Mouse (Mus musculus) adrenal gland, adult 8-10 months (tissue): ENCODE results near the gene Pbx4. TPM values are rescaled to one million over a fixed set of nuclear protein-coding genes. Genes with fewer than 3 reads are reported as not detected.

Experiments used
- DNase-seq: peaks from one replicate; pipeline ENCODE4 v3.0.0; 2022
- total RNA-seq, 4 experiments: library from RNA; stranded (reverse); gene quantifications; 2 replicates each; pipeline ENCODE4 v1.2.4; 2022

The Pbx4 gene
- total RNA-seq, 4 experiments from 2014 or later, result 1.7 to 3.7 (median 2.7) TPM

DNA sequence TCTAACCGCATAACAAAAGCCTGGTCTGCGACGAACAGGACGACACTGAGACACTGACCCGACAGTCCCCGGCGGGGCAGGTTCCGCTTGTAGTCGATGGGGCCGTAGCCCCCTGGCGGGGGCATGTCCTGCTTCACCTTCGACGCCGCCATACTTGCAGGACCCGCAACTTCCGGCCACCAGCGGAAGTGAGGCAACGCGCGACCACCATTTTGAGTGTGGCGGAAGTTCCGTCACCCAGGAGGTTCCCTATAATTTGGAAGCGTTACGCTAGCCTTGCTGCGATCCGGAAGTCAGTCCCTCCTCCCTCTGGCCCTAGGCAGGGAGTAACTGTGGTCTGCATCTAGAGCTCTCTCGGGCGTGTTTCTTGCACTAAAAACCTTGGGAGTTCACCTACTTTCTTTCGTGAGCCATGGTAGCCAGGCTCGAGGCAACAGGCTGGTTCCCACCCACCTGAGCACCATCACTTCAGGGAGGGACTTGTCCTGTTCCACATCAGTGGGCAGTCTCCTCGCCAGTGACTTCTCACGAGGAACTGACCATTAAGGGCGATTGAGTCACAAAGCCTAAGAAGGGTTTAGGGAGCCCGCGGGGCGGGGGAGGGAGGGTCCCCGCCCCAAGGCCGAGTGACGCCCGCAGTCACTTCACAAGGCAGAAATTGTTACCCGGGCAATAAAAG lies 69.3 kb downstream of the Pbx4 start:
- DNase-seq, result peak; percentile 94

DNA sequence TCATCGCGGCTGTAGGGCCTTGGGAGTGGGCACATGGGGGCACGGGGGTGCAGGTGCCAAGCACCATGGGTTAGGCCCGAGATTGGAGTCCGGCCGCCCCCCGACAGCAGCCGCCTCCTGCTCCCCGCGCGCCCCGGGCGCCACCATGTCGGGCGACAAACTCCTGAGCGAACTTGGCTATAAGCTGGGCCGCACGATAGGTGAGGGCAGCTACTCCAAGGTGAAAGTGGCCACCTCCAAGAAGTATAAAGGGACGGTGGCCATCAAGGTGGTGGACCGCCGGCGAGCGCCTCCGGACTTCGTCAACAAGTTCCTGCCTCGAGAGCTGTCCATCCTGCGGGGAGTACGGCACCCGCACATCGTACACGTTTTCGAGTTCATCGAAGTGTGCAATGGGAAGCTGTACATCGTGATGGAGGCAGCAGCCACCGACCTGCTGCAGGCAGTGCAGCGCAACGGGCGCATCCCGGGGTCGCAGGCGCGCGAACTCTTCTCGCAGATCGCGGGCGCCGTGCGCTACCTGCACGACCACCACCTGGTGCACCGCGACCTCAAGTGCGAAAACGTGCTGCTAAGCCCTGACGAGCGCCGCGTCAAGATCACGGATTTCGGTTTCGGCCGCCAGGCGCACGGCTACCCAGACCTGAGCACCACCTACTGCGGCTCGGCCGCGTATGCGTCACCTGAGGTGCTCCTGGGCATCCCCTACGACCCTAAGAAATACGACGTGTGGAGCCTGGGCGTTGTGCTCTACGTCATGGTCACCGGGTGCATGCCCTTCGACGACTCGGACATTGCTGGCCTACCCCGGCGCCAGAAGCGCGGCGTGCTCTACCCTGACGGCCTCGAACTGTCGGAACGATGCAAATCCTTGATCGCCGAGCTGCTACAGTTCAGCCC lies 70.1 kb downstream of the Pbx4 start, which contains the start of the genes Tssk6, Ndufa13 and Yjefn3:
TSS of gene Tssk6 (plus strand) at position 22 of the 900 bp plus-strand sequence.
TSS of gene Ndufa13 (minus strand) at position 396 of the 900 bp plus-strand sequence.
TSS of gene Yjefn3 (minus strand) at position 550 of the 900 bp plus-strand sequence.
- DNase-seq, result peak; percentile 45

DNA sequence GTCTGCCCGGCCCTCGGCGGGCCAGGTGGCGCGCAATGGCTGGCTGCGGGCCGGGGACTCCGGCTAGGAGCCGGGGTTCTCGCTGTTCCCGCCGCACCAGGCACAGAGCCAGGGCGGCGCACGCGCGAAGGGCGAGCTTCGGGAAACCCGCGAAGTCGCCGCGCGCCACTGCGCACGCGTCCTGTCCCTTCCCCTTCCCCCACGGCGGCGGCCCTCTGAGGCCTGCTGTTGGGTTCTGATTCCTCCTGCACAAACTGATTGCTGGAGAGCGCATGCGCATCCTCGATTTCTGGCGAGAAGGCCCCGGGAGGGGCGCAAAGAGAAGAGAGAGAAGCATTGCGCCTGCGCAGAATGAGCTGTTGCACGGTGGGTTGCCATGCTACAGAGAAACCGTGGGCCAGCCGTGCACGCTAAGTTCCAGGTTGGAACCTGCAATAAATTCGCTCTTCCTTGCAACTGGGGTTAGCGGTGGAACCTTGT lies 70.8 kb downstream of the Pbx4 start:
- DNase-seq, result peak; percentile 99

DNA sequence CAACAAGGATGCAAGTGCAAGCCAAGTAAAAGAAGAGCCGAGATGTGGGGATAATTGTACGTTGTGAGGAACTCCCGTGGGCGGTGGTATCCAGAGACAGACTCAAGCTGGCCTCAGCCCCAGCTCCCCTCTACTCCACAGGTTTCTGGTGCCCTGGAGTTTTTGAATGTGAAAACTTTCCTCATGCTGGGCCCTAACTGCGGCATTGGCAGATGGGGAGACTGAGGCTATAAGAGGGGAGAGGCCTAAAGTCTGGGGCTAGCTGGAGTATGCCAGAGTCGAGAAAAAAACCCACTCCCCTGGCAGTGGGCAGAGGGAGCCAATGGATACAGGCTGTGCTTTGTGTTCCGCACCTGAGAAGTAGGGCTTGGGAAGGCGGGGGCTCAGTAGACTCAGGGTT lies 71.8 kb downstream of the Pbx4 start:
- DNase-seq, result no peak

DNA sequence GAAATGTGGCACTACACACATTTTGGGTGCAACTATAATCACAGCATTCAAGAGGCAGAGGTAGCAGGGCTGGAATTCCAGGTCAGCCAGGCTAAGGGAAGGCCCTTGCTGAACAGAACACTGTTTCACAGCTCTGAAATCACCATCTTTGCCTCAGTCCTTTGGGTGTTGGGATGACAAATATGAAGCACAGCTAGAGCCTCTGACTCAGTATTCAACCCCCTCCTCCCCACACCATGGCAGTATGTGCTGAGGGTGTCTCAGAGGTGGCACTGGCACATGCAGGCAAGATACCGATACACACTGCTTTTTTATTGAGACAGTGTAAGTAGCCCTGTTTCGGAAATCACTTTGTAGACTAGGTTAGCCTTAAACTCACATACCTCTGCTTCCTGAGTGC lies 74.0 kb downstream of the Pbx4 start:
- DNase-seq, result no peak

DNA sequence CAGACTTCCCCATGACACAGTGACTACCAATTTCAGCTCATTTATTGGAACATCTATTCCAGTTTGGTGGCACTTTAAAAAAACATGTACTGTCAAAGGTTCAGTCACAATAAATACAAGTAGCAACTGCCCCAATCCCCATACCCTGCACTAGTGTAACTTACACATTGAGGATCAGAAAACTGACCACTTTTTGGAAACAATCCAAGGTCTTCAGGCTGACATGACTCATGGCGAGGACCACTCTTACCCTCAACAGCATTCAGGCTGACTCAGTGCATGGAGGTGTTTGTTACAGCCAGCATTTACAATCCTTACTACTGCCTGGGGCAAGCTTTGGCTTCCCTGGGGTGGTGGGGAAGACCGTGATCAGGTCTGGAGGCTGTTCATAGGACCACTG lies 74.8 kb downstream of the Pbx4 start:
- DNase-seq, result no peak

DNA sequence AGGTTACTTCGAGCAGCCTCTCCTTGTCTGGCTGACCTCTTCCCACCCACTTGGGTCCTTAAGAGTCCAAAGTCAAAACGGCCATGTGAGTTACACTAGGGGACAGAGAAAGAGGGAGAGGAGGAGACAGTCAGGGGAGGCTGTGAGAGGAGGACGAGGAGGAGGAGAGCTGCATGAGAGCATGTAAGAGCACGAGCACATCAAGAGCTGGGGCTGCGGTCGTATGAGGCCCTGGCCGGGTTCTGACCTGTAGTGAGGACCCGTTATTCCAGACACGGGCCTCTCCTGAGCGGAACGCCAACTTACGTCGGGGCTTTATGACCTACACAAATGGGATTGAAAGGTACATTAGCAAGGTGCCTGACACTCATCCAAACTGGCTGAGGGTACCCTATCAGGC lies 79.6 kb downstream of the Pbx4 start:
- DNase-seq, result no peak

DNA sequence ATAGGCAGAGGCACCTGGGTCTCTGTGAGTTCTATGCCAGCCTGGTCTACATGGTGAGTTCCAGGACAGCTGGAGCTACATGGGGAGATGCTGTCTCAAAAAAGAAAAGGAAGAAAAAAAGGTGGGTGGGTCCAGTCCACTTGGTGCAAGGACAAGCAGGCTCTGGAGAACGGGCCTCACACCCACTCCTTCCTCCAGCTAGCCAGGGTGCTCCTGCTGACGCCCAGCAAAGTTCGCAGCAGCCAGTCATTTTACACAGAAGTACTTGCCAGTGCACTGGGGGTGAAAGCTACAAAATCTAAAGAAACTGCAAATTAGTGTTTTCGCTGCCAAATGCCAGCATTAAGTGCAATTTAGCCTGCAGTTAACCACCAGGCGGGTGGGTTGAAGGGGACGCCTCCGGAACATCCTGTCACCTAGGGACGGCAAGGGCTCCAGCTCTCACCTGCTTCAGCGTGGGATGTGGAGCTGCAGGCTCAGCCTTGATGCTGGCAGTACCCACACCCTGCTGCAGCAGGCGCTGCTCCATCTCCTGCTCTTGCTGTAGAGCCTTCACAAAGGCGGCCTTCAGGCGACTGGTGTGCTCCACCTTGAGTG lies 80.3 kb downstream of the Pbx4 start:
- DNase-seq, result no peak

DNA sequence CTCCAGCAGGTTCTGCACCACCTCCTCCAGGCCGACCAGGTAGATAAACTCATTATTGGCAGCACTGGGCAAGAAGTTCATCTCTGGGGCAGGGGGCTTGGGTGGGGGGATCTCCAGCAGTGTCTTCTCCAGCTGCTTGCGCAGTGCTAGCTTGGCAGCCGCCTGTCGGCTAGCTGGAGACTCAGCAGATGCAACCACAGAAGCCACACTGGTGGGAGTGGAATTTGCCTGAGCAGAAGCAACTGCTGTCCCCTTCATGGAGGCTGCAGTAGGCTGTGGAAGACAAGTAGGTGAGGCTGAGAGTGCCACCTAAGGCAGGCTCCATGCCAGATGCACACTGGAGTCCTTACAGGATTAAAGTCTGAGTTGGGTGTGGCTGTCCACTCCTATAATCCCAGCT lies 82.2 kb downstream of the Pbx4 start:
- DNase-seq, result no peak

DNA sequence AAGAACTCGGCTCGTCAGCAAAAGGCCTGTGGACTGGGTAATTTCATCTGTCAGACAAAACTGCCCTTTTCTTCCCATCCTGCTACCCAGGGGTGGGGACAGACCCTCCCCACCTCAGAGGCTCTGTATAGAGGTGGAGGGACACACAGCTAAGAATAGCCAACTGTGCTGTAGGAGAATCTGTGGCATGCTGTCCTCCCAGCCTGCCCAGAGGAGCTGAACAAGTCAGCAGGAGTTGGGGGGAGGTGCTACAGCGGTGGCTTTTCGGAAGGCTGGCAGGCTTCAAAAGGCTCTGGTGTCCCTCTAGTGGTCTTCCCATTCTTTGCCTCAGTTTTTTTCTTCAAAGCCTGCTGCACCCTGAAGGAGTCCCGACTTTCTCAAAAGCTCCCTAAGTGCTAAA lies 83.5 kb downstream of the Pbx4 start:
- no peak for DNase-seq

DNA sequence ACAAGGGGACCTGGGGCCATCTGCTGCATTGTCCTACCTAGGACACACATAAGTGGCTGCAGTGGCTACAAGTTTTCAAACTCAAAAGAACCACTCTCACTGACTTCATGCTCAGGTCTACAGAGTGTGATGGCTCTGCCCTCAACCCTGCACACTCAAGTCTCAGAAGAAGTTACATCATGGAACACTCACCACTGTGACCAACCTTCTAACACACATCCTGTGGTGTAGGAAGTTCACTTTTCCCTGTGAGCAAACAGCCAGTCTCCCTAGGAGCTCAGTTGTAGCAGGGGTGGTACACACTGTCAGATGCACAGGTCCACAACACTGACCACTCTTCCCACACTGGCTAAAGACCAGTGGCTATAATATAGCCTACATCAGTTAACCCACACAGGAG lies 86.2 kb downstream of the Pbx4 start:
- DNase-seq, result no peak

DNA sequence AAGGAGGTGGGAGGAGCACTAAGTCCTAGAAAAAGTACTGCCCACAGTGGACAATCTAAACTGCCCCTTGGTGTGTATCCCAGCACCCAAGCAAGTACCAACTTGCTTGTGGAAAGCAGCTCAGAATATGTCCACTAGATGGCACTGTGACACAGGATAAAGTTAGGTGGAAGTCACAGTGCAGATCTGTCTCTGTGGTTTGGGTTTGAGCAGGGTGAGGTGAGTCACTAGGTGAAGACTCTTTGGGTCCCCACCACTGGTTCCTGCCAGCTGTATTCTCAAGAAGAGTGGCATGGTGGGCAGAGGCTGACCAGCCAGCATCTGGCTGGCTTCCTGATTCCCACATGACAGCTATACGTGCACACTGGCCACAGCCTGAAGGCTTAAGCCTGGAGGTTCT lies 86.7 kb downstream of the Pbx4 start:
- DNase-seq, result peak; percentile 76

DNA sequence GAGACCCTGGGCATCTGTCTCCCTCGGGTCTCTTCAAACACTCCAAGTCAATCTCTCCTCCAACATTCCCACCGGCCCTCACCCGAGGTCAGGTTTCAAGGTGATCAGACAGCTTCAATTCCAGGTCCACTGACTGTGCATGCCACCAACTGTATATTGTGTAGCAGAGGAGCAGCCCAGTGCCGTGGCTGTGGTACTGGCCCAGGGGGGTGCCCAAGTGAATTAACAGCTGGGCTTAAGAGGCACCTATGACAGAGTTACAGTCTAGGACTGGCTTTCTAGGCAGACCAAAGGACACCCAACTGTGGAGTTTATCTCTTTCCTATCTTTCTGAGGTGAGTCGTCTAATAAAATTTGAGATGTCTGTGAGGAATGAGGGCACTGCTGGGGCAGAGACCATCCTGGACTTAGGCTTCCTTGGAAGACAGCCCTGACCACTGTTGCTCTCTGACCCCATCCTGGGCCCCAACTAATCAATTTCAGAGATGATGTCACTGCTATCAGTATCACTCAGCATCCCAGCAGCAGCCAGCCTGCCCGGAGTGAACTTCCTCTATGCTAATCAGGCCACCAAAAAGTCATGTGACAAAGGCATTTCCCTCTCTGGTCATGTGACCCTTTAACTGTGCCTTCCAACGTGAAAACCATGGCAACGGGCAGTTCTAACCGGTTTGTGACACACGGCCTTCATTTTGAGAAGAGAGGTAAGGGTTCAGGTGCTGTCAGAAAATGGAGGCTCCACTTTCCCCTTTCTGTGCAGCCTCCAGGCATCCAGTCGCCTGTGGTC lies 87.8 kb downstream of the Pbx4 start:
- DNase-seq, result peak; percentile 56

DNA sequence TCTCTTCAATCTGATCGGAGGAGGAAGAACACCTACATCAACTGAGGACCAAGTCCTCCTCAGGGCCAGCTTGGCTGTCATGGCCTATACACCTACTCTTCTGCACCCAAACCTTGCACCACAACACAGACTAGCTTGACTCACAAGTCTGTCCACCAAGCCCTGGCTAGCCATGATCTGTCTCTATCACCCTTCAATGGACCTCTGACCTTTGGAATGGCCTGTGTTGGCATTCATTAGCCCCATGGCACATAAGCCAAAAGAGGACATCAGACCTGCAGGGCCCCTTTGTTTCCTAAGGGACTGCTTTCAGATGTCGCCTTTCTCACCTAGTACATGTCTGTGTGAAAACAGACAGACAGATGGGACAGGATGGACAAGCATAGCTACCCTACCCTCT lies 88.8 kb downstream of the Pbx4 start:
- no peak for DNase-seq

Other genes starting within 250 kb of the Pbx4 start
- 10 to 100 TPM; 12.4 to 24.6 (median 17.5) TPM for gene Zfp868, start 206.9 kb upstream of the Pbx4 start, total RNA-seq
- gene Zfp964, start 178.0 kb upstream of the Pbx4 start, total RNA-seq, result 1 to 10 TPM; 2.4 to 3.6 (median 3.3) TPM
- 10 to 100 TPM; 22.4 to 28.2 (median 25.8) TPM for gene Zfp869, start 121.8 kb upstream of the Pbx4 start, total RNA-seq
- 1 to 10 TPM; 4.0 to 5.6 (median 4.7) TPM for gene Zfp963, start 82.5 kb upstream of the Pbx4 start, total RNA-seq
- 1 to 10 TPM in 3 of 4 experiments, under 1 TPM in 1; 0.52 to 3.2 (median 2.6) TPM for gene Gm20422, start 57.6 kb upstream of the Pbx4 start, total RNA-seq
- gene Atp13a1, start 41.3 kb upstream of the Pbx4 start, total RNA-seq, result 10 to 100 TPM; 38.4 to 44.3 (median 40.4) TPM
- 10 to 100 TPM; 22.8 to 34.3 (median 28.7) TPM for gene Zfp866, start 41.3 kb upstream of the Pbx4 start, total RNA-seq
- gene Gmip, start 23.8 kb upstream of the Pbx4 start, total RNA-seq, result 10 to 100 TPM; 14.3 to 23.7 (median 18.9) TPM
- gene Lpar2, start 10.1 kb upstream of the Pbx4 start, total RNA-seq, result 1 to 10 TPM; 2.4 to 4.8 (median 3.6) TPM
- under 1 TPM in 2 of 4 experiments, not detected in 2; 0.06 to 0.08 TPM for gene Cilp2, start 55.2 kb downstream of the Pbx4 start, total RNA-seq
- gene Tssk6, start 69.7 kb downstream of the Pbx4 start, total RNA-seq, result under 1 TPM; 0.34 to 0.59 (median 0.38) TPM
- 100 to 1,000 TPM; 102 to 174 (median 123) TPM for gene Ndufa13, start 70.1 kb downstream of the Pbx4 start, total RNA-seq
- gene Yjefn3, start 70.2 kb downstream of the Pbx4 start, total RNA-seq, result 1 to 10 TPM in 1 of 4 experiments, under 1 TPM in 1, not detected in 2; 0.38 to 1.3 TPM
- gene Gatad2a, start 163.9 kb downstream of the Pbx4 start, total RNA-seq, result 100 to 1,000 TPM in 3 of 4 experiments, 10 to 100 TPM in 1; 99.1 to 124 (median 106) TPM
- 10 to 100 TPM; 58.7 to 77.4 (median 63.3) TPM for gene Mau2, start 210.2 kb downstream of the Pbx4 start, total RNA-seq
- gene Sugp1, start 210.3 kb downstream of the Pbx4 start, total RNA-seq, result 10 to 100 TPM; 31.6 to 53.3 (median 39.2) TPM
- gene Tm6sf2, start 240.4 kb downstream of the Pbx4 start, total RNA-seq, result 1 to 10 TPM in 2 of 4 experiments, under 1 TPM in 2; 0.17 to 1.2 (median 0.85) TPM